Comparison of ENCODE assay signal across 18 mouse cellular contexts in genomic region chr5:123978131-123978530, GRCm38 (mm10). TPM values are rescaled to one million over a fixed set of nuclear protein-coding genes. Genes with fewer than 3 reads are reported as not detected.
DNase-seq lines count a peak whose midpoint lies in the region; ATAC-seq and TF ChIP-seq lines count a peak whose summit lies in the region.
"Had no signal": no experiment of that assay in that cellular context is flagged by ENCODE, and none has a peak within 500 bp of the region (broad histone marks: within the 10 kb centered on the region; RNA-seq: fewer than 3 reads in every experiment).

No protein-coding gene starts in this region.

- no peaks in the 10 kb centered on the region; the same call in 1 of the 2 replicates for H3K4me1 ChIP-seq in intestine, embryonic 14.5 days (replicated peaks; ENCODE audit: control insufficient read depth, insufficient read depth, low read length)
- peaks cover 22% of the 10 kb centered on the region; the same call in 1 of the 2 replicates for H3K4me1 ChIP-seq in intestine, embryonic 16.5 days (ENCODE audit: control insufficient read depth, insufficient read depth, low read length)
- H3K4me1 ChIP-seq in CH12.LX (ENCODE audit: control insufficient read depth in 1 of 2, insufficient read depth in 2 of 2), result peaks cover 52 to 83% of the 10 kb centered on the region in 2 experiments
- H3K4me1 ChIP-seq in embryonic facial prominence, embryonic 15.5 days, result peaks cover 47% of the 10 kb centered on the region
- H3K4me1 ChIP-seq in liver, postnatal 0 days (ENCODE audit: insufficient read depth), result peaks cover 55% of the 10 kb centered on the region

- H3K9me3 ChIP-seq in intestine, embryonic 14.5 days (ENCODE audit: control insufficient read depth, low read length), result no peaks in the 10 kb centered on the region
- no peaks in the 10 kb centered on the region for H3K9me3 ChIP-seq in intestine, embryonic 16.5 days (ENCODE audit: control insufficient read depth, low read length)
- no peaks in the 10 kb centered on the region for H3K9me3 ChIP-seq in CH12.LX (replicated peaks; ENCODE audit: low read length)
- no peaks in the 10 kb centered on the region for H3K9me3 ChIP-seq in embryonic facial prominence, embryonic 15.5 days (replicated peaks)
- no peaks in the 10 kb centered on the region for H3K9me3 ChIP-seq in liver, postnatal 0 days (ENCODE audit: low read length)
- H3K9me3 ChIP-seq: G1E; midbrain, embryonic 12.5 days had no signal

- TF ChIP-seq EP300 in CH12.LX (IDR thresholded peaks at IDR 0.05; ENCODE audit: low read length), result no peak
- TF ChIP-seq EP300 in liver, postnatal 0 days (IDR thresholded peaks at IDR 0.05; ENCODE audit: low read depth), result no peak

- H3K27ac ChIP-seq in intestine, embryonic 14.5 days (ENCODE audit: low read depth), result no peak overlapping the region; the same call in 1 of the 2 replicates
- H3K27ac ChIP-seq in intestine, embryonic 16.5 days (ENCODE audit: low read length), result no peak overlapping the region; the same call in 1 of the 2 replicates
- H3K27ac ChIP-seq in CH12.LX (ENCODE audit: insufficient read depth, low read depth), result peak overlapping the region; percentile 48
- H3K27ac ChIP-seq in embryonic facial prominence, embryonic 15.5 days (replicated peaks), result peak overlapping the region; percentile 65; the same call in 1 of the 2 replicates
- H3K27ac ChIP-seq in liver, postnatal 0 days (ENCODE audit: low read depth), result peak overlapping the region; percentile 91
- H3K27ac ChIP-seq: midbrain, embryonic 12.5 days had no signal

- dilution Hi-C loops in CH12.LX (cut with MboI; ENCODE audit: extremely low pct_ligation_motif_present, extremely low pct_unique_long_range_greater_than_20kb, low sequenced_read_pairs), result no loop called here

- no peak for DNase-seq in intestine, embryonic 14.5 days (ENCODE audit: low spot score)
- DNase-seq in CH12.LX (ENCODE audit: extremely low read depth), result no peak
- no peak for DNase-seq in liver, postnatal 0 days
- DNase-seq in urinary bladder, adult 18-20 months (ENCODE audit: low spot score in 2 of 2), result no peak
- no peak for DNase-seq in urinary bladder, postnatal 4 days (ENCODE audit: low spot score in 2 of 2)
- no peak for DNase-seq in adrenal gland, adult 8-10 months
- DNase-seq: adrenal gland, postnatal 10 days; gastrocnemius, postnatal 10 days; kidney, postnatal 10 days; left cerebral cortex, postnatal 4 days; lung, postnatal 14 days; thymus, adult 18-20 months had no signal

- WGBS in intestine, embryonic 14.5 days, result 77% methylated on average over 5 of the region's 5 CpGs
- 76% methylated on average over 5 of the region's 5 CpGs for WGBS in intestine, embryonic 16.5 days
- 53% methylated on average over 5 of the region's 5 CpGs for WGBS in embryonic facial prominence, embryonic 15.5 days
- whole genome bisulfite sequencing in liver, postnatal 0 days (ENCODE audit: insufficient replicate concordance), result 61% methylated on average over 5 of the region's 5 CpGs

- H3K79me2 ChIP-seq in CH12.LX (replicated peaks; ENCODE audit: control insufficient read depth, extremely low read depth, insufficient read depth, poor library complexity, severe bottlenecking), result peaks cover 78% of the 10 kb centered on the region

- in situ Hi-C loops in CH12.LX (cut with MboI; ENCODE audit: low pct_ligation_motif_present, low pct_unique_long_range_greater_than_20kb, low sequenced_read_pairs), result no loop called here

- H3K27me3 ChIP-seq in intestine, embryonic 14.5 days (replicated peaks; ENCODE audit: control insufficient read depth, insufficient read depth, low read length), result peaks cover 17% of the 10 kb centered on the region
- no peaks in the 10 kb centered on the region for H3K27me3 ChIP-seq in intestine, embryonic 16.5 days (replicated peaks; ENCODE audit: control insufficient read depth, insufficient read depth, low read length)
- no peaks in the 10 kb centered on the region for H3K27me3 ChIP-seq in CH12.LX (replicated peaks)
- peaks cover 4% of the 10 kb centered on the region; the same call in 1 of the 2 replicates for H3K27me3 ChIP-seq in embryonic facial prominence, embryonic 15.5 days
- peaks cover 2% of the 10 kb centered on the region; the same call in 1 of the 2 replicates for H3K27me3 ChIP-seq in liver, postnatal 0 days (ENCODE audit: insufficient read depth, low read length)

- TF ChIP-seq POLR2A in CH12.LX (IDR thresholded peaks at IDR 0.05; ENCODE audit: low read depth, low read length), result no peak

- H3K4me2 ChIP-seq in intestine, embryonic 14.5 days (ENCODE audit: low read length), result 0 out of 2 replicates have a peak overlapping the region, but pooled peaks have one; percentile 11
- no peak overlapping the region for H3K4me2 ChIP-seq in intestine, embryonic 16.5 days (ENCODE audit: low read depth, low read length)
- peak overlapping the region; percentile 95 for H3K4me2 ChIP-seq in CH12.LX (ENCODE audit: insufficient read depth, low read depth, poor library complexity, severe bottlenecking)
- no peak overlapping the region for H3K4me2 ChIP-seq in embryonic facial prominence, embryonic 15.5 days (replicated peaks)
- 0 out of 2 replicates have a peak overlapping the region, but pooled peaks have one; percentile 89 for H3K4me2 ChIP-seq in liver, postnatal 0 days (ENCODE audit: low read depth, low read length)
- H3K4me2 ChIP-seq: midbrain, embryonic 12.5 days had no signal

- no peak for TF ChIP-seq RAD21 in CH12.LX (IDR thresholded peaks at IDR 0.05; ENCODE audit: low read depth, low read length)

- H3K4me3 ChIP-seq in intestine, embryonic 14.5 days (ENCODE audit: low read depth, low read length), result no peak overlapping the region
- H3K4me3 ChIP-seq in intestine, embryonic 16.5 days (ENCODE audit: low read length), result no peak overlapping the region
- H3K4me3 ChIP-seq in CH12.LX (replicated peaks in 1 of 3; ENCODE audit: low read depth in 2 of 3, low read length in 2 of 3, poor library complexity in 1 of 3), result no peak overlapping the region
- H3K4me3 ChIP-seq in embryonic facial prominence, embryonic 15.5 days (replicated peaks), result no peak overlapping the region
- H3K4me3 ChIP-seq in liver, postnatal 0 days (ENCODE audit: low read depth, low read length), result no peak overlapping the region
- H3K4me3 ChIP-seq: erythroblast, embryonic 14.5 days; midbrain, embryonic 12.5 days had no signal

- no peak overlapping the region for H3K9ac ChIP-seq in intestine, embryonic 14.5 days (ENCODE audit: low read length)
- H3K9ac ChIP-seq in intestine, embryonic 16.5 days (ENCODE audit: low read depth, low read length), result no peak overlapping the region
- H3K9ac ChIP-seq in CH12.LX (ENCODE audit: insufficient read depth, low read depth), result peak overlapping the region; percentile 33; the same call in 1 of the 2 replicates
- H3K9ac ChIP-seq in embryonic facial prominence, embryonic 15.5 days, result no peak overlapping the region
- H3K9ac ChIP-seq in liver, postnatal 0 days (replicated peaks), result 0 out of 2 replicates have a peak overlapping the region, but pooled peaks have one; percentile 21
- H3K9ac ChIP-seq: midbrain, embryonic 12.5 days had no signal

- no peak for TF ChIP-seq CTCF in CH12.LX (conservative IDR thresholded peaks at IDR 0.05 in 1 of 2, IDR thresholded peaks at IDR 0.05 in 1 of 2; ENCODE audit: low read depth in 2 of 2, low read length in 2 of 2)
- TF ChIP-seq CTCF in liver, postnatal 0 days (IDR thresholded peaks at IDR 0.05; ENCODE audit: low read depth), result no peak

- H3K36me3 ChIP-seq in intestine, embryonic 14.5 days (ENCODE audit: control insufficient read depth, insufficient read depth, low read length), result no peaks in the 10 kb centered on the region
- no peaks in the 10 kb centered on the region for H3K36me3 ChIP-seq in intestine, embryonic 16.5 days (ENCODE audit: control insufficient read depth, insufficient read depth, low read length)
- H3K36me3 ChIP-seq in CH12.LX (replicated peaks in 1 of 2; ENCODE audit: control insufficient read depth in 1 of 2, insufficient read depth in 1 of 2, low read length in 1 of 2), result peaks cover 0 to 19% of the 10 kb centered on the region in 2 experiments
- H3K36me3 ChIP-seq in embryonic facial prominence, embryonic 15.5 days, result no peaks in the 10 kb centered on the region
- H3K36me3 ChIP-seq in liver, postnatal 0 days (replicated peaks; ENCODE audit: insufficient read depth, low read length), result no peaks in the 10 kb centered on the region
- H3K36me3 ChIP-seq: midbrain, embryonic 12.5 days had no signal

- ATAC-seq in intestine, embryonic 14.5 days (replicated peaks; ENCODE audit: low FRiP score, low TSS enrichment, low read depth), result no peak
- ATAC-seq in intestine, embryonic 16.5 days, result no peak
- no peak for ATAC-seq in embryonic facial prominence, embryonic 15.5 days (ENCODE audit: insufficient number of reproducible peaks, low FRiP score, low TSS enrichment, low read depth)
- ATAC-seq in liver, postnatal 0 days, result no peak
- ATAC-seq: forebrain, embryonic 16.5 days had no signal

RNA-seq across cellular contexts. Expression of gene Hip1r, which starts 4.7 kb away (rescaled TPM):
- 14.7 and 17.5 TPM in 2 replicates for polyA plus RNA-seq in intestine, embryonic 14.5 days (2014; fragmentation: Nextera tagmentation; extraction: Ambion mirVana)
- 33.8 and 34.8 TPM in 2 replicates for polyA plus RNA-seq in intestine, embryonic 16.5 days (2015; fragmentation: Nextera tagmentation; extraction: Ambion mirVana)
- total RNA-seq in CH12.LX (2012; rRNA removed) (48.4 and 49.8 TPM in 2 replicates), CH12.LX (2014; rRNA removed) (26.1 and 28.3 TPM in 2 replicates)
- 42.1 and 44.7 TPM in 2 replicates for polyA plus RNA-seq in CH12.LX (2012; ENCODE audit: insufficient read length, low read depth)
- polyA plus RNA-seq in embryonic facial prominence, embryonic 15.5 days (2015; fragmentation: Nextera tagmentation; extraction: Ambion mirVana), result 14.2 and 16.1 TPM in 2 replicates
- polyA plus RNA-seq in liver, postnatal 0 days (2015; fragmentation: Nextera tagmentation; extraction: Ambion mirVana), result 10.1 and 13.5 TPM in 2 replicates
- total RNA-seq in adrenal gland, adult 8-10 months (2022), result 10 to 100 TPM; 13.2 to 29.8 (median 22.8) TPM

RNA-seq across cellular contexts. Expression of gene Ccdc62, which starts 47.7 kb away (rescaled TPM):
- polyA plus RNA-seq in intestine, embryonic 14.5 days (2014; fragmentation: Nextera tagmentation; extraction: Ambion mirVana), result 5.5 and 9.1 TPM in 2 replicates
- 5.1 and 5.2 TPM in 2 replicates for polyA plus RNA-seq in intestine, embryonic 16.5 days (2015; fragmentation: Nextera tagmentation; extraction: Ambion mirVana)
- total RNA-seq in CH12.LX (2012; rRNA removed) (5.3 and 6.2 TPM in 2 replicates), CH12.LX (2014; rRNA removed) (2.0 and 2.6 TPM in 2 replicates)
- 1.6 and 2.2 TPM in 2 replicates for polyA plus RNA-seq in CH12.LX (2012; ENCODE audit: insufficient read length, low read depth)
- polyA plus RNA-seq in embryonic facial prominence, embryonic 15.5 days (2015; fragmentation: Nextera tagmentation; extraction: Ambion mirVana), result 5.4 and 7.5 TPM in 2 replicates
- polyA plus RNA-seq in liver, postnatal 0 days (2015; fragmentation: Nextera tagmentation; extraction: Ambion mirVana), result 3.1 and 3.2 TPM in 2 replicates
- 1 to 10 TPM; 2.0 to 9.8 (median 6.1) TPM for total RNA-seq in adrenal gland, adult 8-10 months (2022)

RNA-seq across cellular contexts. Expression of gene Gm43518, which starts 50.9 kb away (rescaled TPM):
- polyA plus RNA-seq in intestine, embryonic 14.5 days (2014; fragmentation: Nextera tagmentation; extraction: Ambion mirVana), result 1.4 and 2.3 TPM in 2 replicates
- polyA plus RNA-seq in intestine, embryonic 16.5 days (2015; fragmentation: Nextera tagmentation; extraction: Ambion mirVana), result 1.2 and 2.8 TPM in 2 replicates
- total RNA-seq in CH12.LX (2012; rRNA removed) (not detected in 2 replicates), CH12.LX (2014; rRNA removed) (not detected in 2 replicates)
- polyA plus RNA-seq in CH12.LX (2012; ENCODE audit: insufficient read length, low read depth), result 0.74 and 0.87 TPM in 2 replicates
- 1.9 and 2.9 TPM in 2 replicates for polyA plus RNA-seq in embryonic facial prominence, embryonic 15.5 days (2015; fragmentation: Nextera tagmentation; extraction: Ambion mirVana)
- polyA plus RNA-seq in liver, postnatal 0 days (2015; fragmentation: Nextera tagmentation; extraction: Ambion mirVana), result 0.41 and 0.67 TPM in 2 replicates
- total RNA-seq in adrenal gland, adult 8-10 months (2022), result 1 to 10 TPM in 3 of 4 experiments, under 1 TPM in 1; 0.87 to 2.5 (median 2.2) TPM
- total RNA-seq: adrenal gland, postnatal 10 days had no signal
- polyA plus RNA-seq: erythroblast, embryonic 14.5 days; G1E had no signal

RNA-seq across cellular contexts. Expression of gene Vps37b, which starts 53.9 kb away (rescaled TPM):
- polyA plus RNA-seq in intestine, embryonic 14.5 days (2014; fragmentation: Nextera tagmentation; extraction: Ambion mirVana), result 26.4 and 27.7 TPM in 2 replicates
- 25.7 and 27.1 TPM in 2 replicates for polyA plus RNA-seq in intestine, embryonic 16.5 days (2015; fragmentation: Nextera tagmentation; extraction: Ambion mirVana)
- total RNA-seq in CH12.LX (2012; rRNA removed), result 8.3 and 8.7 TPM in 2 replicates
- 10.2 and 10.6 TPM in 2 replicates for total RNA-seq in CH12.LX (2014; rRNA removed)
- 23.5 and 24.7 TPM in 2 replicates for polyA plus RNA-seq in CH12.LX (2012; ENCODE audit: insufficient read length, low read depth)
- 37.7 and 39.1 TPM in 2 replicates for polyA plus RNA-seq in embryonic facial prominence, embryonic 15.5 days (2015; fragmentation: Nextera tagmentation; extraction: Ambion mirVana)
- polyA plus RNA-seq in liver, postnatal 0 days (2015; fragmentation: Nextera tagmentation; extraction: Ambion mirVana), result 16.4 and 17.6 TPM in 2 replicates
- total RNA-seq in adrenal gland, adult 8-10 months (2022), result 100 to 1,000 TPM in 1 of 4 experiments, 10 to 100 TPM in 3; 76.1 to 101 (median 91.9) TPM

Comparison
In these comparisons a context has a peak if more than half of its experiments do, and no peak if none do; other contexts are left out.
1. H3K4me2 ChIP-seq: peak in intestine, embryonic 14.5 days (single experiment), CH12.LX (single experiment) and liver, postnatal 0 days (single experiment); none in intestine, embryonic 16.5 days (single experiment) and embryonic facial prominence, embryonic 15.5 days (single experiment).
2. H3K27ac ChIP-seq: peak in CH12.LX (single experiment), embryonic facial prominence, embryonic 15.5 days (single experiment) and liver, postnatal 0 days (single experiment); none in intestine, embryonic 14.5 days (single experiment) and intestine, embryonic 16.5 days (single experiment).
3. H3K9ac ChIP-seq: peak in CH12.LX (single experiment) and liver, postnatal 0 days (single experiment); none in intestine, embryonic 14.5 days (single experiment), intestine, embryonic 16.5 days (single experiment) and embryonic facial prominence, embryonic 15.5 days (single experiment).